Mouse (Mus musculus): ENCODE results near the gene Il17d. TPM values are rescaled to one million over a fixed set of nuclear protein-coding genes. Genes with fewer than 3 reads are reported as not detected.
A peak's percentile ranks its signal among the peaks of the same experiment; 100 is the strongest.

The Il17d gene
- polyA plus RNA-seq, 2 experiments: 6.9 to 41.0 TPM

- ATAC-seq (ENCODE audit: low FRiP score, low read depth): peak; percentile 90
- Histone ChIP-seq H3K4me1 (ENCODE audit: control insufficient read depth, insufficient read depth, low read length) (peaks cover 15% of the 10 kb centered on the region), H3K27ac (replicated peaks; ENCODE audit: low read depth, low read length) (peak overlapping the region; percentile 40), H3K9me3 (ENCODE audit: control insufficient read depth, low read length) (no peaks in the 10 kb centered on the region), H3K4me3 (replicated peaks; ENCODE audit: low read length) (no peak overlapping the region), H3K27me3 (ENCODE audit: control insufficient read depth, insufficient read depth, low read length) (no peaks in the 10 kb centered on the region), H3K4me2 (replicated peaks; ENCODE audit: low read depth, low read length, severe bottlenecking) (0 out of 2 replicates have a peak overlapping the region, but pooled peaks have one; percentile 6), H3K9ac (ENCODE audit: low read depth, low read length, severe bottlenecking) (no peak overlapping the region), H3K36me3 (ENCODE audit: control insufficient read depth, insufficient read depth, low read length) (peaks cover 20% of the 10 kb centered on the region)
- DNase-seq (ENCODE audit: low spot score): peak; percentile 84
- 3% methylated on average over 13 of the region's 13 CpGs for WGBS
- TF ChIP-seq POLR2A (IDR thresholded peaks at IDR 0.05; ENCODE audit: borderline replicate concordance, extremely low read depth, insufficient read depth, insufficient read length): no peak
Measured at GRCm38 (mm10) chr14:57546557-57547021, 22.0 kb downstream of the Il17d start.

GRCm38 (mm10) chr14:57547062-57547461 is 22.5 kb downstream of the Il17d start:
- no peak for ATAC-seq (ENCODE audit: low FRiP score, low read depth)
- Histone ChIP-seq H3K36me3 (ENCODE audit: control insufficient read depth, insufficient read depth, low read length) (peaks cover 20% of the 10 kb centered on the region), H3K4me2 (replicated peaks; ENCODE audit: low read depth, low read length, severe bottlenecking) (no peak overlapping the region), H3K4me3 (replicated peaks; ENCODE audit: low read length) (no peak overlapping the region), H3K9me3 (ENCODE audit: control insufficient read depth, low read length) (no peaks in the 10 kb centered on the region), H3K27ac (replicated peaks; ENCODE audit: low read depth, low read length) (peak overlapping the region; percentile 52; the same call in 1 of the 2 replicates), H3K9ac (ENCODE audit: low read depth, low read length, severe bottlenecking) (no peak overlapping the region), H3K4me1 (ENCODE audit: control insufficient read depth, insufficient read depth, low read length) (peaks cover 15% of the 10 kb centered on the region), H3K27me3 (ENCODE audit: control insufficient read depth, insufficient read depth, low read length) (no peaks in the 10 kb centered on the region)
- DNase-seq (ENCODE audit: low spot score): no peak
- WGBS: 38% methylated on average over 5 of the region's 5 CpGs
- no peak for TF ChIP-seq POLR2A (IDR thresholded peaks at IDR 0.05; ENCODE audit: borderline replicate concordance, extremely low read depth, insufficient read depth, insufficient read length)

GRCm38 (mm10) chr14:57552945-57553344 is 28.4 kb downstream of the Il17d start:
- H3K36me3 ChIP-seq (ENCODE audit: control insufficient read depth, insufficient read depth, low read length): peaks cover 30% of the 10 kb centered on the region
- no peaks in the 10 kb centered on the region for H3K27me3 ChIP-seq (ENCODE audit: control insufficient read depth, insufficient read depth, low read length)
- no peak overlapping the region for H3K4me3 ChIP-seq (replicated peaks; ENCODE audit: low read length)
- no peak overlapping the region for H3K27ac ChIP-seq (replicated peaks; ENCODE audit: low read depth, low read length)
- H3K9ac ChIP-seq (ENCODE audit: low read depth, low read length, severe bottlenecking): no peak overlapping the region
- no peak for ATAC-seq (ENCODE audit: low FRiP score, low read depth)
- no peak overlapping the region for H3K4me2 ChIP-seq (replicated peaks; ENCODE audit: low read depth, low read length, severe bottlenecking)
- no peak for TF ChIP-seq POLR2A (IDR thresholded peaks at IDR 0.05; ENCODE audit: borderline replicate concordance, extremely low read depth, insufficient read depth, insufficient read length)
- no peak for DNase-seq (ENCODE audit: low spot score)
- no peaks in the 10 kb centered on the region for H3K4me1 ChIP-seq (ENCODE audit: control insufficient read depth, insufficient read depth, low read length)
- no peaks in the 10 kb centered on the region for H3K9me3 ChIP-seq (ENCODE audit: control insufficient read depth, low read length)

- no peak for DNase-seq (ENCODE audit: low spot score)
- Histone ChIP-seq H3K9ac (ENCODE audit: low read depth, low read length, severe bottlenecking) (no peak overlapping the region), H3K27me3 (ENCODE audit: control insufficient read depth, insufficient read depth, low read length) (no peaks in the 10 kb centered on the region), H3K27ac (replicated peaks; ENCODE audit: low read depth, low read length) (no peak overlapping the region), H3K9me3 (ENCODE audit: control insufficient read depth, low read length) (no peaks in the 10 kb centered on the region), H3K4me1 (ENCODE audit: control insufficient read depth, insufficient read depth, low read length) (no peaks in the 10 kb centered on the region), H3K36me3 (ENCODE audit: control insufficient read depth, insufficient read depth, low read length) (peaks cover 18% of the 10 kb centered on the region), H3K4me3 (replicated peaks; ENCODE audit: low read length) (no peak overlapping the region), H3K4me2 (replicated peaks; ENCODE audit: low read depth, low read length, severe bottlenecking) (no peak overlapping the region)
- no peak for TF ChIP-seq POLR2A (IDR thresholded peaks at IDR 0.05; ENCODE audit: borderline replicate concordance, extremely low read depth, insufficient read depth, insufficient read length)
- ATAC-seq (ENCODE audit: low FRiP score, low read depth): no peak
- WGBS: 67% methylated on average over 5 of the region's 5 CpGs
Measured at GRCm38 (mm10) chr14:57554434-57554833, 29.9 kb downstream of the Il17d start.

GRCm38 (mm10) chr14:57555471-57556070 is 31.0 kb downstream of the Il17d start:
- no peak overlapping the region for H3K27ac ChIP-seq (replicated peaks; ENCODE audit: low read depth, low read length)
- H3K4me2 ChIP-seq (replicated peaks; ENCODE audit: low read depth, low read length, severe bottlenecking): no peak overlapping the region
- H3K4me1 ChIP-seq (ENCODE audit: control insufficient read depth, insufficient read depth, low read length): no peaks in the 10 kb centered on the region
- no peak for TF ChIP-seq POLR2A (IDR thresholded peaks at IDR 0.05; ENCODE audit: borderline replicate concordance, extremely low read depth, insufficient read depth, insufficient read length)
- DNase-seq (ENCODE audit: low spot score) (no peak), ATAC-seq (ENCODE audit: low FRiP score, low read depth) (no peak)
- no peaks in the 10 kb centered on the region for H3K27me3 ChIP-seq (ENCODE audit: control insufficient read depth, insufficient read depth, low read length)
- H3K4me3 ChIP-seq (replicated peaks; ENCODE audit: low read length): no peak overlapping the region
- H3K36me3 ChIP-seq (ENCODE audit: control insufficient read depth, insufficient read depth, low read length): peaks cover 13% of the 10 kb centered on the region; the same call in 1 of the 2 replicates
- no peaks in the 10 kb centered on the region for H3K9me3 ChIP-seq (ENCODE audit: control insufficient read depth, low read length)
- no peak overlapping the region for H3K9ac ChIP-seq (ENCODE audit: low read depth, low read length, severe bottlenecking)
- WGBS: 84% methylated on average over 7 of the region's 7 CpGs
